In the genomic region with DNA sequence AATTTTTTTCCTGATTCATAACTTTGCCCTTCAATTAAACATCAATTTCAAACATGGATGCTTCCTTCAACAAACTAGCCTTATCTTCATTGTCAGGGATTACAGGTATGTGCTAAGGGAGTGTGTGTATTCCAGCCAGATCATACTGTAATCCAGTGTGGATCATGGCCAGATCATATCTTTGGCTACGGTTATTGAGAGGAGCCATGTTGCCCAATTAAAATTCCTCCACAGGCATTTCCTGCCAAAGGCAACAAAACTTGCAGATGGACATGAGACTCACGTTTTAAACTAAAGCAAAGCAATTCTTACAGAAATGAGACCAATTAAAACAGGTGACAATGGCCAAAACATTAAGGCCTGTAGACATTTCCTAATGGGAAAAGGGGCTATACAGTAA, we compare ENCODE assay signal across 10 mouse cellular contexts. TPM values are rescaled to one million over a fixed set of nuclear protein-coding genes. Genes with fewer than 3 reads are reported as not detected.
DNase-seq lines count a peak whose midpoint lies in the region; ATAC-seq lines count a peak whose summit lies in the region.
"Had no signal": no experiment of that assay in that cellular context is flagged by ENCODE, and none has a peak within 500 bp of the region (broad histone marks: within the 10 kb centered on the region; RNA-seq: fewer than 3 reads in every experiment).

No protein-coding gene starts in this region.

- H3K4me2 ChIP-seq in lung, embryonic 15.5 days = peak overlapping the region; percentile 70
- peak overlapping the region; percentile 47 for H3K4me2 ChIP-seq in forebrain, embryonic 12.5 days
- peak overlapping the region; percentile 54 for H3K4me2 ChIP-seq in neural tube, embryonic 15.5 days

- ATAC-seq in lung, embryonic 15.5 days (ENCODE audit: borderline replicate concordance, extremely low read depth, low FRiP score, low TSS enrichment) = no peak
- ATAC-seq in forebrain, embryonic 12.5 days (ENCODE audit: low FRiP score) = no peak
- no peak for ATAC-seq in neural tube, embryonic 15.5 days (ENCODE audit: low FRiP score)
- ATAC-seq in granulocyte monocyte progenitor cell, adult 5-6 weeks (replicated peaks; ENCODE audit: poor library complexity, severe bottlenecking) = no peak
- no peak for ATAC-seq in activated CD4-positive, CD25-positive, alpha-beta regulatory T cell, adult 4 months

- H3K27ac ChIP-seq in lung, embryonic 15.5 days = peak overlapping the region; percentile 31; the same call in 1 of the 2 replicates
- H3K27ac ChIP-seq in forebrain, embryonic 12.5 days = no peak overlapping the region
- 0 out of 2 replicates have a peak overlapping the region, but pooled peaks have one; percentile 95 for H3K27ac ChIP-seq in limb, embryonic 10.5 days
- H3K27ac ChIP-seq in neural tube, embryonic 15.5 days (replicated peaks) = no peak overlapping the region

- H3K27me3 ChIP-seq in lung, embryonic 15.5 days = no peaks in the 10 kb centered on the region
- H3K27me3 ChIP-seq in forebrain, embryonic 12.5 days = peaks cover 6% of the 10 kb centered on the region; the same call in 1 of the 2 replicates
- no peaks in the 10 kb centered on the region for H3K27me3 ChIP-seq in limb, embryonic 10.5 days (ENCODE audit: low read depth, poor library complexity, severe bottlenecking)
- H3K27me3 ChIP-seq in neural tube, embryonic 15.5 days (replicated peaks) = no peaks in the 10 kb centered on the region

- H3K4me1 ChIP-seq in lung, embryonic 15.5 days = peaks cover 24% of the 10 kb centered on the region
- H3K4me1 ChIP-seq in forebrain, embryonic 12.5 days = peaks cover 22% of the 10 kb centered on the region
- peaks cover 18% of the 10 kb centered on the region for H3K4me1 ChIP-seq in limb, embryonic 10.5 days
- H3K4me1 ChIP-seq in neural tube, embryonic 15.5 days = peaks cover 24% of the 10 kb centered on the region

- H3K9ac ChIP-seq in lung, embryonic 15.5 days = peak overlapping the region; percentile 37; the same call in 1 of the 2 replicates
- H3K9ac ChIP-seq in forebrain, embryonic 12.5 days = peak overlapping the region; percentile 13; the same call in 1 of the 2 replicates
- peak overlapping the region; percentile 41; the same call in 1 of the 2 replicates for H3K9ac ChIP-seq in neural tube, embryonic 15.5 days (replicated peaks)

- peak overlapping the region; percentile 100 for H3K4me3 ChIP-seq in lung, embryonic 15.5 days
- no peak overlapping the region for H3K4me3 ChIP-seq in forebrain, embryonic 12.5 days (replicated peaks)
- peak overlapping the region; percentile 97; the same call in 1 of the 2 replicates for H3K4me3 ChIP-seq in limb, embryonic 10.5 days
- peak overlapping the region; percentile 89 for H3K4me3 ChIP-seq in neural tube, embryonic 15.5 days (replicated peaks)

- no peaks in the 10 kb centered on the region for H3K9me3 ChIP-seq in lung, embryonic 15.5 days
- no peaks in the 10 kb centered on the region for H3K9me3 ChIP-seq in forebrain, embryonic 12.5 days
- no peaks in the 10 kb centered on the region for H3K9me3 ChIP-seq in limb, embryonic 10.5 days (replicated peaks)
- H3K9me3 ChIP-seq in neural tube, embryonic 15.5 days (replicated peaks) = no peaks in the 10 kb centered on the region

- WGBS in lung, embryonic 15.5 days = 30% methylated on average over 2 of the region's 2 CpGs
- 85% methylated on average over 2 of the region's 2 CpGs for WGBS in forebrain, embryonic 12.5 days
- 75% methylated on average over 2 of the region's 2 CpGs for WGBS in limb, embryonic 10.5 days
- WGBS in neural tube, embryonic 15.5 days = 68% methylated on average over 2 of the region's 2 CpGs

- no peaks in the 10 kb centered on the region for H3K36me3 ChIP-seq in lung, embryonic 15.5 days
- H3K36me3 ChIP-seq in forebrain, embryonic 12.5 days (replicated peaks) = no peaks in the 10 kb centered on the region
- peaks cover 14% of the 10 kb centered on the region for H3K36me3 ChIP-seq in limb, embryonic 10.5 days
- H3K36me3 ChIP-seq in neural tube, embryonic 15.5 days = no peaks in the 10 kb centered on the region

- DNase-seq in lung, postnatal 36 days = no peak
- no peak for DNase-seq in limb, embryonic 10.5 days (ENCODE audit: low spot score)
- DNase-seq in spleen, postnatal 10 days (ENCODE audit: low spot score in 2 of 2) = no peak

RNA-seq across cellular contexts. Expression of gene Nus1, which starts 0.9 kb away (rescaled TPM):
- polyA plus RNA-seq in lung, embryonic 15.5 days (2015; fragmentation: Nextera tagmentation; extraction: Ambion mirVana) = 10.9 and 11.8 TPM in 2 replicates
- polyA plus RNA-seq in forebrain, embryonic 12.5 days (2016; fragmentation: Nextera tagmentation; extraction: Ambion mirVana) = 16.6 and 17.2 TPM in 2 replicates
- polyA plus RNA-seq in limb, embryonic 10.5 days (2016; fragmentation: Nextera tagmentation; extraction: Ambion mirVana) = 14.3 and 14.9 TPM in 2 replicates
- 20.3 and 21.3 TPM in 2 replicates for polyA plus RNA-seq in neural tube, embryonic 15.5 days (2015; fragmentation: Nextera tagmentation; extraction: Ambion mirVana)
- 26.1 and 31.0 TPM in 2 replicates for total RNA-seq in granulocyte monocyte progenitor cell, adult 5-6 weeks (2014; fragmentation: Nextera tagmentation)
- total RNA-seq in granulocyte monocyte progenitor cell, adult 5-6 weeks (2017) = 25.9 and 29.8 TPM in 2 replicates
- polyA plus RNA-seq in activated CD4-positive, CD25-positive, alpha-beta regulatory T cell, adult 4 months (2017; shearing (Covaris generic)) = 1 to 10 TPM; 7.5 to 8.7 TPM

RNA-seq across cellular contexts. Expression of gene Nepn, which starts 27.7 kb away (rescaled TPM):
- polyA plus RNA-seq in lung, embryonic 15.5 days (2015; fragmentation: Nextera tagmentation; extraction: Ambion mirVana) = not detected in 2 replicates
- polyA plus RNA-seq in forebrain, embryonic 12.5 days (2016; fragmentation: Nextera tagmentation; extraction: Ambion mirVana) = not detected in 2 replicates
- polyA plus RNA-seq in limb, embryonic 10.5 days (2016; fragmentation: Nextera tagmentation; extraction: Ambion mirVana) = not detected in 2 replicates
- polyA plus RNA-seq in neural tube, embryonic 15.5 days (2015; fragmentation: Nextera tagmentation; extraction: Ambion mirVana) = 0.20 TPM in 1 of 2 replicates, not detected in the other
- not detected in 2 replicates for total RNA-seq in granulocyte monocyte progenitor cell, adult 5-6 weeks (2014; fragmentation: Nextera tagmentation)
- total RNA-seq in granulocyte monocyte progenitor cell, adult 5-6 weeks (2017) = not detected in 2 replicates
- polyA plus RNA-seq in activated CD4-positive, CD25-positive, alpha-beta regulatory T cell, adult 4 months (2017; shearing (Covaris generic)) = not detected
- total RNA-seq: layer of hippocampus, adult 18-20 months had no signal
- polyA plus RNA-seq: testis, adult 2 months had no signal

RNA-seq across cellular contexts. Expression of gene Gopc, which starts 34.5 kb away (rescaled TPM):
- polyA plus RNA-seq in lung, embryonic 15.5 days (2015; fragmentation: Nextera tagmentation; extraction: Ambion mirVana) = 22.3 and 22.7 TPM in 2 replicates
- 23.0 and 24.1 TPM in 2 replicates for polyA plus RNA-seq in forebrain, embryonic 12.5 days (2016; fragmentation: Nextera tagmentation; extraction: Ambion mirVana)
- 15.3 and 19.2 TPM in 2 replicates for polyA plus RNA-seq in limb, embryonic 10.5 days (2016; fragmentation: Nextera tagmentation; extraction: Ambion mirVana)
- polyA plus RNA-seq in neural tube, embryonic 15.5 days (2015; fragmentation: Nextera tagmentation; extraction: Ambion mirVana) = 28.7 and 30.4 TPM in 2 replicates
- 16.8 and 19.0 TPM in 2 replicates for total RNA-seq in granulocyte monocyte progenitor cell, adult 5-6 weeks (2014; fragmentation: Nextera tagmentation)
- 15.1 and 16.6 TPM in 2 replicates for total RNA-seq in granulocyte monocyte progenitor cell, adult 5-6 weeks (2017)
- polyA plus RNA-seq in activated CD4-positive, CD25-positive, alpha-beta regulatory T cell, adult 4 months (2017; shearing (Covaris generic)) = 1 to 10 TPM; 6.2 to 6.3 TPM

RNA-seq across cellular contexts. Expression of gene Gm26741, which starts 57.9 kb away (rescaled TPM):
- polyA plus RNA-seq in lung, embryonic 15.5 days (2015; fragmentation: Nextera tagmentation; extraction: Ambion mirVana) = not detected in 2 replicates
- polyA plus RNA-seq in forebrain, embryonic 12.5 days (2016; fragmentation: Nextera tagmentation; extraction: Ambion mirVana) = not detected in 2 replicates
- polyA plus RNA-seq in limb, embryonic 10.5 days (2016; fragmentation: Nextera tagmentation; extraction: Ambion mirVana) = not detected in 2 replicates
- polyA plus RNA-seq in neural tube, embryonic 15.5 days (2015; fragmentation: Nextera tagmentation; extraction: Ambion mirVana) = not detected in 2 replicates
- total RNA-seq in granulocyte monocyte progenitor cell, adult 5-6 weeks (2014; fragmentation: Nextera tagmentation) = not detected in 2 replicates
- total RNA-seq in granulocyte monocyte progenitor cell, adult 5-6 weeks (2017) = not detected in 2 replicates
- not detected for polyA plus RNA-seq in activated CD4-positive, CD25-positive, alpha-beta regulatory T cell, adult 4 months (2017; shearing (Covaris generic))
- total RNA-seq: layer of hippocampus, adult 18-20 months had no signal
- polyA plus RNA-seq: testis, adult 2 months had no signal

Comparison
In these comparisons a context has a peak if more than half of its experiments do, and no peak if none do; other contexts are left out.
1. H3K27ac ChIP-seq: peak in lung, embryonic 15.5 days (single experiment) and limb, embryonic 10.5 days (single experiment); none in forebrain, embryonic 12.5 days (single experiment) and neural tube, embryonic 15.5 days (single experiment).
2. Peak in every context shown above with its lines, with median percentiles within 50 percentile points of each other: H3K4me2 ChIP-seq and H3K9ac ChIP-seq.